Comparison of ENCODE assay signal across 23 mouse cellular contexts in the genomic region with DNA sequence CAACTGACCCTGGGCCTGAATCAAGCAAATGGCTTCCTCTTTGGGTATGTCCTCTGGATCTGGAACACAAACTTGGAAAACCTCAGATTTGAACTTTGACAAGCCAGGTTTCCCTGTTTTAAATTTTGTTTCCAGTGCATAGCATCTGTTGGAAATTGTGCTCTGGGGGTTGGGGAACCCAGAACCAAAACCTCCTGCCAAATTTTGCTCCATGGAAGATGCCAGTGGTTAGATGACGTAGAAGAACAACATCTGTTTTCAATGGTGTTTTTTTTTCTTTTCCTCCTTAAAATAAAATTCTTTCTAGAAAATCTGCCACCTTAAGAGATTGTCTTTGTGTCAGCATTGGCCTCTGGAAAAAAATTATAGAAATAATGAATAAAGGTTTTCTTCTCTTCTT. TPM values are rescaled to one million over a fixed set of nuclear protein-coding genes. Genes with fewer than 3 reads are reported as not detected.
DNase-seq lines count a peak whose midpoint lies in the region; ATAC-seq and TF ChIP-seq lines count a peak whose summit lies in the region.
"Had no signal": no experiment of that assay in that cellular context is flagged by ENCODE, and none has a peak within 500 bp of the region (broad histone marks: within the 10 kb centered on the region; RNA-seq: fewer than 3 reads in every experiment).

No protein-coding gene starts in this region.

- no peak overlapping the region for H3K4me3 ChIP-seq in limb, embryonic 14.5 days (replicated peaks; ENCODE audit: low read length)
- no peak overlapping the region for H3K4me3 ChIP-seq in limb, embryonic 10.5 days
- no peak overlapping the region for H3K4me3 ChIP-seq in lung, postnatal 0 days (ENCODE audit: low read depth, low read length)
- H3K4me3 ChIP-seq: heart, embryonic 12.5 days; heart, embryonic 15.5 days; hindbrain, embryonic 12.5 days; hindbrain, embryonic 15.5 days had no signal

- peak; percentile 66 for DNase-seq in limb, embryonic 14.5 days (ENCODE audit: low spot score)
- DNase-seq in limb, embryonic 10.5 days (ENCODE audit: low spot score): no peak
- DNase-seq in lung, postnatal 0 days (ENCODE audit: low spot score): no peak
- no peak for DNase-seq in lung, postnatal 25 days (ENCODE audit: low spot score)
- peak; percentile 52 for DNase-seq in adipocyte (ENCODE audit: low spot score)
- peak; percentile 71 for DNase-seq in fibroblast of lung, adult 2 months (ENCODE audit: low read depth)
- DNase-seq in right cerebral cortex, adult 18-20 months: no peak
- no peak for DNase-seq in heart, postnatal 36 days
- DNase-seq: cerebellum, adult 11 months; cerebellum, adult 2 months; cerebellum, adult 9-11 months; cerebellum, postnatal 25 days; forebrain, postnatal 0 days; gastrocnemius, postnatal 25 days; heart, adult 18-20 months; heart, postnatal 14 days had no signal

- H3K4me1 ChIP-seq in limb, embryonic 14.5 days (ENCODE audit: control insufficient read depth, insufficient read depth, low read length): peaks cover 5% of the 10 kb centered on the region; the same call in 1 of the 2 replicates
- no peaks in the 10 kb centered on the region for H3K4me1 ChIP-seq in limb, embryonic 10.5 days
- peaks cover 10% of the 10 kb centered on the region; the same call in 1 of the 2 replicates for H3K4me1 ChIP-seq in lung, postnatal 0 days (ENCODE audit: insufficient read depth, low read depth, low read length)
- H3K4me1 ChIP-seq: hindbrain, embryonic 12.5 days; hindbrain, embryonic 15.5 days had no signal

- H3K27ac ChIP-seq in limb, embryonic 14.5 days (replicated peaks; ENCODE audit: low read depth, low read length): no peak overlapping the region
- H3K27ac ChIP-seq in limb, embryonic 10.5 days: no peak overlapping the region
- 0 out of 2 replicates have a peak overlapping the region, but pooled peaks have one; percentile 20 for H3K27ac ChIP-seq in lung, postnatal 0 days (ENCODE audit: low read length)
- H3K27ac ChIP-seq: heart, embryonic 15.5 days; hindbrain, embryonic 12.5 days; hindbrain, embryonic 15.5 days had no signal

- no peaks in the 10 kb centered on the region for H3K27me3 ChIP-seq in limb, embryonic 14.5 days (ENCODE audit: control insufficient read depth, insufficient read depth, low read length)
- H3K27me3 ChIP-seq in limb, embryonic 10.5 days (ENCODE audit: low read depth, poor library complexity, severe bottlenecking): no peaks in the 10 kb centered on the region
- no peaks in the 10 kb centered on the region for H3K27me3 ChIP-seq in lung, postnatal 0 days (replicated peaks; ENCODE audit: insufficient read depth, low read length)
- H3K27me3 ChIP-seq: heart, embryonic 12.5 days; heart, embryonic 15.5 days; hindbrain, embryonic 12.5 days; hindbrain, embryonic 15.5 days; Patski had no signal

- no peak for TF ChIP-seq CTCF in lung, postnatal 0 days (IDR thresholded peaks at IDR 0.05)

- no peak for ATAC-seq in limb, embryonic 14.5 days (ENCODE audit: low FRiP score, low read depth)
- no peak for ATAC-seq in lung, postnatal 0 days
- ATAC-seq: forebrain, embryonic 14.5 days; forebrain, postnatal 0 days; Patski had no signal

- no peak overlapping the region for H3K9ac ChIP-seq in limb, embryonic 14.5 days (ENCODE audit: low read depth, low read length, severe bottlenecking)
- no peak overlapping the region for H3K9ac ChIP-seq in lung, postnatal 0 days (replicated peaks; ENCODE audit: low read depth)
- H3K9ac ChIP-seq: forebrain, postnatal 0 days; heart, embryonic 12.5 days; heart, embryonic 15.5 days; hindbrain, embryonic 12.5 days; hindbrain, embryonic 15.5 days had no signal

- TF ChIP-seq EP300 in lung, postnatal 0 days (IDR thresholded peaks at IDR 0.05): no peak

- intact Hi-C loops in heart, postnatal 36 days (cut with DNase I): no loop called here

- H3K4me2 ChIP-seq in limb, embryonic 14.5 days (replicated peaks; ENCODE audit: low read depth, low read length, severe bottlenecking): no peak overlapping the region
- no peak overlapping the region for H3K4me2 ChIP-seq in lung, postnatal 0 days (replicated peaks; ENCODE audit: low read depth, low read length)
- H3K4me2 ChIP-seq: heart, embryonic 12.5 days; heart, embryonic 15.5 days; hindbrain, embryonic 12.5 days; hindbrain, embryonic 15.5 days had no signal

- H3K36me3 ChIP-seq in limb, embryonic 14.5 days (ENCODE audit: control insufficient read depth, insufficient read depth, low read length): no peaks in the 10 kb centered on the region
- H3K36me3 ChIP-seq in limb, embryonic 10.5 days: no peaks in the 10 kb centered on the region
- no peaks in the 10 kb centered on the region for H3K36me3 ChIP-seq in lung, postnatal 0 days (ENCODE audit: insufficient read depth, low read length)
- H3K36me3 ChIP-seq: heart, embryonic 12.5 days; heart, embryonic 15.5 days; hindbrain, embryonic 12.5 days; hindbrain, embryonic 15.5 days had no signal

- H3K9me3 ChIP-seq in limb, embryonic 14.5 days (ENCODE audit: control insufficient read depth, low read length): 0 out of 2 replicates have a peak, but pooled peaks cover under 1% of the 10 kb centered on the region
- no peaks in the 10 kb centered on the region for H3K9me3 ChIP-seq in limb, embryonic 10.5 days (replicated peaks)
- H3K9me3 ChIP-seq in lung, postnatal 0 days (ENCODE audit: low read length): no peaks in the 10 kb centered on the region
- H3K9me3 ChIP-seq: heart, embryonic 15.5 days; hindbrain, embryonic 15.5 days had no signal

- no peak for TF ChIP-seq POLR2A in limb, embryonic 14.5 days (IDR thresholded peaks at IDR 0.05; ENCODE audit: borderline replicate concordance, extremely low read depth, insufficient read depth, insufficient read length)

- WGBS in limb, embryonic 14.5 days: 37% methylated on average over 1 of the region's 1 CpGs
- 74% methylated on average over 1 of the region's 1 CpGs for WGBS in limb, embryonic 10.5 days
- whole genome bisulfite sequencing in lung, postnatal 0 days: 62% methylated on average over 1 of the region's 1 CpGs

RNA-seq across cellular contexts. Expression of a gene that starts 31.9 kb away (rescaled TPM):
- polyA plus RNA-seq in limb, embryonic 14.5 days (2012; rRNA removed): 23.2 and 32.8 TPM in 2 replicates
- 54.0 and 54.7 TPM in 2 replicates for polyA plus RNA-seq in limb, embryonic 14.5 days (2014; fragmentation: Nextera tagmentation; extraction: Ambion mirVana)
- 34.5 and 40.8 TPM in 2 replicates for polyA plus RNA-seq in limb, embryonic 10.5 days (2016; fragmentation: Nextera tagmentation; extraction: Ambion mirVana)
- 333 and 396 TPM in 2 replicates for polyA plus RNA-seq in lung, postnatal 0 days (2015; fragmentation: Nextera tagmentation; extraction: Ambion mirVana)
- total RNA-seq in heart, postnatal 36 days (2021): 10 to 100 TPM; 44.7 to 57.0 TPM
- total RNA-seq: common myeloid progenitor, adult 5-6 weeks had no signal

Comparison
In these comparisons a context has a peak if more than half of its experiments do, and no peak if none do; other contexts are left out.
1. DNase-seq: peak in limb, embryonic 14.5 days (single experiment), adipocyte (single experiment) and fibroblast of lung, adult 2 months (single experiment); none in limb, embryonic 10.5 days (single experiment), lung, postnatal 0 days (single experiment), lung, postnatal 25 days (single experiment), right cerebral cortex, adult 18-20 months (single experiment) and heart, postnatal 36 days (0 of 2).